Mouse (Mus musculus): ENCODE measurements at regions not wholly inside any gene's neighbourhood (a gene's known extent, or its start where the extent isn't known, plus 50 kb on each side); places are given as distances from the start of the nearest gene placed in this dataset.
"Not testable (repeated sequence)": the region's sequence is repeated elsewhere in the genome, so short reads cannot be mapped to it uniquely, and the experiment has no call there.

DNA sequence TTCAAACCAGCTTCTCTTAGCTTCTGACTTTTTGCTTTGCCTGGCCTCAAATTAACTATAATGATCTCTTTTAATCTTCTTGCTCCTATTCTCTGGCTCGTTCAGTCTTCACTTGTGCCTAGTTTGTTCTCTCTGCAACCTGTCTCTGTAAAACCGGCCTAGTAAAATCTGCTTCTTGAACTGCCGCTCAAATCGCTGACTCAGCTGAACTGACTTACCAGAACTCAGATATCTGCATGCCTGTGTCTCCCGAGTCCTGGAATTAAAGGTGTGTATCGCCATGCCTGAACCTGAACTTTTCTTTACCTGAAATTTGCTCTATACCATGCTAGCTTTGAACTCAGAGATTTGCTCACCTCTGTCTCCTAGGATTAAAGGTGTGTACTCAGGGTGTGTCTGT, 212.2 kb downstream of the Glrx3 start:
- no peak overlapping the region for H3K4me2 ChIP-seq
- ATAC-seq (replicated peaks; ENCODE audit: insufficient number of reproducible peaks, insufficient read depth, low FRiP score, low read depth): no peak

DNA sequence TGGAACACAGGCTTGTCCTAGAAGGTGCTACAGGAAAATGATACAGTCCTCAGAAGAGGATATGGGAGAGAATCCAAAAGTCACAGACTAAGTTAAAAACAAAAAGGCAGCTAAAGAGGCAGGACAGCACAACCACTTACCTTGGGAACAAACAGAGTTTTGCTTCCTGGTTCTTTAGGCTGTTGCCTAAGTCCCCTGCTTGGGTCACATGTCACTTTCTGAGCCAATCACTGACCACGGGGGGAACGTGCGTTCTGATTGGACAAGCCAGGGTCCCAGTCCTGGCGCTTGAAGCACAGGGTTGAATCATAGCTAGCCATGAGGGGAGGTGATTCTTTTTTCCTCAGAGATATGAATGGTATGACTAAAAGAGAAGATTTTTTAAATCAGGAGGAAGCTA, 216.4 kb downstream of the Glrx3 start:
- no peak for ATAC-seq (replicated peaks; ENCODE audit: insufficient number of reproducible peaks, insufficient read depth, low FRiP score, low read depth)
- no peak overlapping the region for H3K27ac ChIP-seq
- no peak overlapping the region for H3K4me2 ChIP-seq
- WGBS: 89% methylated on average over 4 of the region's 4 CpGs
- no peak overlapping the region for H3K9ac ChIP-seq
- H3K36me3 ChIP-seq: no peaks in the 10 kb centered on the region
- no peaks in the 10 kb centered on the region for H3K4me1 ChIP-seq (replicated peaks)
- no peaks in the 10 kb centered on the region for H3K27me3 ChIP-seq
- H3K4me3 ChIP-seq: no peak overlapping the region
- no peaks in the 10 kb centered on the region for H3K9me3 ChIP-seq (replicated peaks)

More for the DNA sequence above, 212.2 kb downstream of the Glrx3 start:
- H3K4me3 ChIP-seq: no peak overlapping the region
- no peak overlapping the region for H3K9ac ChIP-seq
- no peaks in the 10 kb centered on the region for H3K9me3 ChIP-seq (replicated peaks)
- 83% methylated on average over 6 of the region's 6 CpGs for WGBS
- H3K36me3 ChIP-seq: no peaks in the 10 kb centered on the region
- no peaks in the 10 kb centered on the region for H3K4me1 ChIP-seq (replicated peaks)
- no peaks in the 10 kb centered on the region for H3K27me3 ChIP-seq
- H3K27ac ChIP-seq: no peak overlapping the region

DNA sequence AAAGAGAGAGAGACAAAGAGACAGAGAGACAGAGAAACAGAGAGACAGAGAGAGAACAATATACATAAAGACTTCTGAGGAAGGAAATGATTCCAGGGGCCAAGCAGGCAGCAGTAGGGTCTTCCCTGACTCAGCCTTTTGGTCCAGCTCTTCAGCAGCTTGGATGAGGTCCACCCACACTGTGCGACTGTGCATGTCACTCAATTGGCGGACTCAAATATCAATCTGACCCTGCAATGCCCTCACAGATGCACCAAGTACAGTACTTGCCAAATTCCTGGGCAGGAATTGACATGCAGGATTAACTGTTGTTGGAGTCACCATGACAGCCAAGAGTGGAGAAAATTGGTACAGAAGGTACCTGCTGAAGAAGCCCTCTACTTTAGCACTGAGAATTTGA, 229.8 kb downstream of the Glrx3 start:
- no peaks in the 10 kb centered on the region for H3K27me3 ChIP-seq
- no peak for ATAC-seq (replicated peaks; ENCODE audit: insufficient number of reproducible peaks, insufficient read depth, low FRiP score, low read depth)
- 86% methylated on average over 2 of the region's 2 CpGs for WGBS

DNA sequence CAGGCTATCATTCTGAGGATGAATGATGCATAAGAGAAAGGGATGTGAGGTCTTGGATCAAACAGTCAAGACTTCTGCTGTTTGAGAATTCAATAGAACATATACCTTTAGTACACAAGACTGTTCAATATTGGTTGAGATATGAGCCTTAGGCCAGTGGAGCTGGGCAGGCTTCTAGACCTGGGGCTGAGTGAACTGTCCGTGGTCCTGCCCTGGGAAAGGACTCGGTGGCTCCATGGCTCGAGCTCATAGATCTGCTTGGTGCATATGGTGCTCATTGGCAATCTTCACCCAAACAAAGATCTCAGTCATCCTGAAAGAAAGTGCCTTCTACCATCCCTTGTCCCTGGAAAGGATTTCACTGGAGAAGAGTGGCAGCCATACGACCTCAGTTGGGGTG, 233.7 kb downstream of the Glrx3 start:
- no peak overlapping the region for H3K27ac ChIP-seq
- H3K9me3 ChIP-seq (replicated peaks): no peaks in the 10 kb centered on the region
- no peak overlapping the region for H3K4me2 ChIP-seq
- no peak overlapping the region for H3K9ac ChIP-seq
- no peaks in the 10 kb centered on the region for H3K36me3 ChIP-seq
- no peak overlapping the region for H3K4me3 ChIP-seq
- H3K27me3 ChIP-seq: no peaks in the 10 kb centered on the region
- no peaks in the 10 kb centered on the region for H3K4me1 ChIP-seq (replicated peaks)
- WGBS: 50% methylated on average over 4 of the region's 4 CpGs
- ATAC-seq (replicated peaks; ENCODE audit: insufficient number of reproducible peaks, insufficient read depth, low FRiP score, low read depth): no peak

More for the DNA sequence above, 229.8 kb downstream of the Glrx3 start:
- Histone ChIP-seq H3K4me1 (replicated peaks) (no peaks in the 10 kb centered on the region), H3K4me3 (no peak overlapping the region), H3K9ac (no peak overlapping the region), H3K9me3 (replicated peaks) (no peaks in the 10 kb centered on the region), H3K36me3 (no peaks in the 10 kb centered on the region), H3K4me2 (no peak overlapping the region), H3K27ac (no peak overlapping the region)

DNA sequence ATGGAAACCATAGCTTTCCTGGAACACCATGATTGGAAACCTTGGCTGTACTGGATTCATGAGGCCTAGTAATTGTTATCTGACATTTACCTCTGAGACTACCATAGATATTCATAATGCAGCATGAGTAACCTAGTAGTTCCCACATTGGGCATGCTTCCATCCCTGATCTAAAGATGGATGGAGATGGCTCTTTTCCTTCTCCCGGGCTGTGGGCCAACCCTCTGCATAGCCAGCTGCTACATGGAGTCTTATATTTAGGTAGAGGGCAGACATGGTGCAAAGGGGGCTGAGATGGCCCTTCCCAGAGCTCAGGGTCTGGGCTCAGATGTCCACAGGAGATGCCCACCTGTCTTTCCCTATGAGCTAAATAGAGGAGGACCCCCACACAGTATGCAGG, 237.2 kb downstream of the Glrx3 start:
- Histone ChIP-seq H3K4me3 (no peak overlapping the region), H3K9me3 (replicated peaks) (no peaks in the 10 kb centered on the region), H3K27ac (no peak overlapping the region), H3K4me1 (replicated peaks) (no peaks in the 10 kb centered on the region), H3K4me2 (no peak overlapping the region), H3K27me3 (no peaks in the 10 kb centered on the region), H3K9ac (no peak overlapping the region), H3K36me3 (no peaks in the 10 kb centered on the region)
- WGBS: 63% methylated on average over 1 of the region's 1 CpGs
- ATAC-seq (replicated peaks; ENCODE audit: insufficient number of reproducible peaks, insufficient read depth, low FRiP score, low read depth): no peak

DNA sequence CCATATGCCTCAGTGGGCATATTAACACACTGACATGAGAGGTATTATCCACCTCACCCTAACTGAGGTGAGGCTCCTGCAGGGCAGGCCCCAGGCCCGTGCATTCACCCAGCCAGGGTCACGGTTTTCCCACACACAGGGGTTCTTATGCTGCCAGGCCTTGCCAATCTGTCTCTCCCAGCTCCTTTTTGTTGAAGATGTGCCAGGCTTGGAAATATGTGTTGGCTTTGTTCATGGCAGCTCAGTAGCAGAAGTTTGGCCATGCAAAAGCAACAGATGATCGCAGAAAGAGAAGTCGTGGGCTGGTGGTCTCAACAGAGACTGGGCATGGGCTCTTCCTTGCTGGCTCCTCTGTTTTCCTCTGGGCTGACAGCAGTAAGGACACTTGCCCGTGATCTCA, 238.0 kb downstream of the Glrx3 start:
- no peaks in the 10 kb centered on the region for H3K9me3 ChIP-seq (replicated peaks)
- no peak overlapping the region for H3K9ac ChIP-seq
- H3K4me1 ChIP-seq (replicated peaks): no peaks in the 10 kb centered on the region
- H3K36me3 ChIP-seq: no peaks in the 10 kb centered on the region
- no peak overlapping the region for H3K4me3 ChIP-seq
- H3K27me3 ChIP-seq: no peaks in the 10 kb centered on the region
- no peak for ATAC-seq (replicated peaks; ENCODE audit: insufficient number of reproducible peaks, insufficient read depth, low FRiP score, low read depth)
- H3K27ac ChIP-seq: no peak overlapping the region
- 83% methylated on average over 5 of the region's 5 CpGs for WGBS
- no peak overlapping the region for H3K4me2 ChIP-seq

DNA sequence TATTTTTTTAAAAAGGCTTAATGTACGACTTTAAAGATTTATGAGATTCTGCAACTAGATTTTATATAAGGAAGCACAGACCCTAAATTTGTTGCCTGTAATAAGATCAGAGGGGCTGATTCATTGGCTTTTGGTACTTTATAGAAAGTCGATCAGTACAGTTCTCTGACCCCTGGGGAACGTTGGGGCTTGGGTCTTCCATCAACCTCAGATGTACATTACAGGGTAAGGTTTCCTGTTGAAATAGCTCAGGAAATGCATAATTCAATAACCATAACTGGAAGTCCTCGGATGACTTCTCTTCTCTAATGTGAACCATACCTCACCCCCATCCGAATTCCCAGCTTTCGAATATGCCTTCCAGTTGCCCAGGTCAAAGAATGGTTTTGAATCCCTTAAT, 247.4 kb downstream of the Glrx3 start:
- 74% methylated on average over 6 of the region's 6 CpGs for WGBS
- no peak for ATAC-seq (replicated peaks; ENCODE audit: insufficient number of reproducible peaks, insufficient read depth, low FRiP score, low read depth)

DNA sequence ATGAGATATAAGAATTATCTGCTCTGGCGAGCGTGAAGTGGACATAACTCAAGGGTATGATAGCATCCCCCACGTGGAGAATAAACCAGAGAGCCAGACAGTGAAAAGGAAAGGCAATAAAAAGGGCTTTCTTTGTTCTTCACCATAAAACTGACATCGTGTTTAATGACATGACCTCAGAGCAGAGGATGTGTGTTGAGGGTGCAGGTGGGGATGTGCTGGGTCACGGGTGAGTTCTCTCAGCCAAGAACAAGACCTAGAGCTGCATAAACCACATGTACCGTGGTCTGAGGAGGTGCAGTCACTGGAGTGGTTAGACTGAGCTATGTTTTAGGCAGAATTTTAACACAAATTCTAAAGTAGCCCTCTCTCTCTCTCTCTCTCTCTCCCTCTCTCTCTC, 247.9 kb downstream of the Glrx3 start:
- Histone ChIP-seq H3K27ac (no peak overlapping the region), H3K36me3 (no peaks in the 10 kb centered on the region), H3K9me3 (replicated peaks) (no peaks in the 10 kb centered on the region), H3K4me2 (no peak overlapping the region), H3K4me1 (replicated peaks) (no peaks in the 10 kb centered on the region), H3K9ac (no peak overlapping the region), H3K27me3 (no peaks in the 10 kb centered on the region), H3K4me3 (no peak overlapping the region)
- ATAC-seq (replicated peaks; ENCODE audit: insufficient number of reproducible peaks, insufficient read depth, low FRiP score, low read depth): no peak
- WGBS: 63% methylated on average over 6 of the region's 6 CpGs

More for the DNA sequence above, 247.4 kb downstream of the Glrx3 start:
- Histone ChIP-seq H3K9me3 (replicated peaks) (no peaks in the 10 kb centered on the region), H3K36me3 (no peaks in the 10 kb centered on the region), H3K4me2 (no peak overlapping the region), H3K27me3 (no peaks in the 10 kb centered on the region), H3K9ac (no peak overlapping the region), H3K27ac (no peak overlapping the region), H3K4me3 (no peak overlapping the region), H3K4me1 (replicated peaks) (no peaks in the 10 kb centered on the region)

DNA sequence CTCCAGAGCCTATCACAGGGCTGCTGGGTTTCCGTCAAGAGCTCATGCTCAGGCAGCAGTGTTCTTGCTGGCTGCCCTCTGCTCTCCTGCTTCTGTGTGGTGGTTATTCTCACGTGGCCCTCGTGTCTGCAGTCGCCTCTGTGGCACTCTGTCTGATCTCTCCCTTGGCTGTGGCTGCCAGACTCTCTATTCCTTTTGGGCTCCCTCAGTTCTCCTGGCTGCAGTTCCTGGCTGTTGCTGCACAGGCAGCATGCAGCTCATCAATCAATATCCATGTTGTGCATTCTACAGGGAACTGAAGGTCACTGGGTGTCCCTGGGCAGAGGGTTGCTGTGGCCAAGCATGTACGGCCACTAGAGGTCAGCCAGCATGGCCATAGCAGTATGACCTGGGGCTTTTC, 259.4 kb downstream of the Glrx3 start:
- 70% methylated on average over 5 of the region's 5 CpGs for WGBS
- ATAC-seq (replicated peaks; ENCODE audit: insufficient number of reproducible peaks, insufficient read depth, low FRiP score, low read depth): no peak
- Histone ChIP-seq H3K36me3 (no peaks in the 10 kb centered on the region), H3K27ac (no peak overlapping the region), H3K4me2 (no peak overlapping the region), H3K9me3 (replicated peaks) (no peaks in the 10 kb centered on the region), H3K4me1 (replicated peaks) (no peaks in the 10 kb centered on the region), H3K27me3 (no peaks in the 10 kb centered on the region), H3K9ac (no peak overlapping the region), H3K4me3 (no peak overlapping the region)

DNA sequence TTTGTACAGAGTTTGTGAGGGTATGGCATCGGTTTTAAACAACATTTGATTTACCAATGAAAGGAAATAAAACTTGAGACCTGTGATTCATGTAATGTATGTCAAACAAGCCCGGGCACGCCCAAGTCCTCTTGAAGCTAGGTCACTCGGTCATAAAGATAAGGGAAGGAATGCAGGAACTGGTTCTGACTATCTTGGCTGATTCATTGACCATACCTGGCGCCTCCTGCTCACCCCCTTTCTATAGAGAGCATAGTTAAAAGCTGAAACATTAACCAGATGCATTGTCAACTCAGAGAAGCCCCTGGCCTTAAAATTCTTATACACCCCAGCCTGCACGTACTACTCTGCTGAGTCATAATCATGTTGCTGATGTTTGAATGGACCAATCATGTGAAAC, 261.1 kb downstream of the Glrx3 start:
- H3K27ac ChIP-seq; H3K9me3 ChIP-seq (replicated peaks); H3K4me1 ChIP-seq (replicated peaks); ATAC-seq (replicated peaks; ENCODE audit: insufficient number of reproducible peaks, insufficient read depth, low FRiP score, low read depth); H3K4me3 ChIP-seq; H3K4me2 ChIP-seq; H3K9ac ChIP-seq; H3K36me3 ChIP-seq; H3K27me3 ChIP-seq: not testable (repeated sequence)
- 64% methylated on average over 6 of the region's 6 CpGs for WGBS

DNA sequence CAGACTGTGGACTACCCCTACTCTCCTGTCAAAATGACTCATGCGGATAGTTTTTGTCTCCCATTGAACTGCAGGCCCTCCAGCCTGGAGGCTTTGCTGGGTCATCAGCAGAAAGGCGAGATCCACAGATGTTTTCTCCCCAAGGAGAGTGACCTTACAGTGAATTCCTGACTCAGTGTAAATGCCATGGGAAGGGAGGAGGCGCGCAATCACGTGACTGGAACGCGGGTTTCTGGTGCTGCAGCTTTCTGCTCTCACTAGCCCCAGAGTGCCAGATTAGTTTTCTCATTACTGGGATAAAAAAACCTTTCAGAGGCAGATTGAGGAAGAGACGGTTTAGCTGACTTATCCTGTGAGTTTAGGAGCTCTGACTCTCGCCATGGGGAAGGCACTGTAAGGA, 275.4 kb downstream of the Glrx3 start:
- Histone ChIP-seq H3K4me2 (no peak overlapping the region), H3K36me3 (no peaks in the 10 kb centered on the region), H3K9ac (no peak overlapping the region), H3K27ac (no peak overlapping the region), H3K27me3 (no peaks in the 10 kb centered on the region), H3K9me3 (replicated peaks) (no peaks in the 10 kb centered on the region), H3K4me1 (replicated peaks) (peaks cover 7% of the 10 kb centered on the region; the same call in 1 of the 2 replicates), H3K4me3 (no peak overlapping the region)
- ATAC-seq (replicated peaks; ENCODE audit: insufficient number of reproducible peaks, insufficient read depth, low FRiP score, low read depth): no peak
- 48% methylated on average over 9 of the region's 9 CpGs for WGBS

DNA sequence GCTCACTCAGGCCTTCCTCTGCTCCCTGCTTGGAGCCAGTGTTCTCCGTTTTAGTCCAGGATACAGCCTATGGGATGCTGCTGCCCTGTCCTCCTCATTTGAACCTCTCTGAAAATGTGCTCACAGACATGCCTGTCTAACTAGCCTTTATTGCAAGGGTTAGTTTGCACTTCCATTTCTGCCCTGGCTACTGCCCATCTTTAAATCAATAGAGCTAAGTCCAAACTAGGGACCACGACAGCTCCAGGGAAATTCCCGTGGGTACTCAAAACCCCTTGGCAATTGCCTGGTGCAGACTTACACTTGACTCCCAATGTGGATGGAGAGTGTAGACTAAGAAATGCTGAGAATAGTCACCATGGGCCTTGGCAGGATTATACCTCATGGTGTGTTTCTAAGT, 276.4 kb downstream of the Glrx3 start:
- Histone ChIP-seq H3K4me1 (replicated peaks) (peaks cover 7% of the 10 kb centered on the region; the same call in 1 of the 2 replicates), H3K36me3 (no peaks in the 10 kb centered on the region), H3K4me2 (no peak overlapping the region), H3K9ac (no peak overlapping the region), H3K4me3 (no peak overlapping the region), H3K27ac (no peak overlapping the region), H3K27me3 (no peaks in the 10 kb centered on the region), H3K9me3 (replicated peaks) (no peaks in the 10 kb centered on the region)
- WGBS: 66% methylated on average over 3 of the region's 3 CpGs
- no peak for ATAC-seq (replicated peaks; ENCODE audit: insufficient number of reproducible peaks, insufficient read depth, low FRiP score, low read depth)
